Mouse (Mus musculus) urinary bladder, postnatal 25 days (tissue): ENCODE data around the gene Hist1h2ag.

ENCODE experiments used
- DNase-seq: peaks from one replicate; pipeline ENCODE4 v3.0.0; 2022; ENCODE audit warnings: low spot score

Gene Hist1h2ag

DNA sequence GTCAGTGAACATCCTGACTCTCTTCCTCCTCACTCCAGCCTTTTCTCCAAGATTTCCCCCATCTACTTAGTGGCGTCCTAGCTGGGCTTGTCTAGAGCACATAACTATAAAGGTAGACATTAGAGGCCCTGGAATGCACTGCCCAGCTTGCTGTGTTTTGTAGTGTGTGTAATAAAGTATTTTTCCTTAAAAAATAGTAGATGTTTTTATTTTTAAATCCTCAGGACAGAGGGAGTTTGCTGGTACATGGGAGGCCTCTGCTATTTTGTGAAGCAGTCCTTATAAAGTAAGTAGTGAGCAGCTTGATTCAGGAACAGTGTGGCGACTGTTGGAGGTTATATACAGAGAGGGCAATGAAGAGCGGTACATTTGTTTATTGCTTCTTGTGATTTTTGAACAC lies 34.0 kb downstream of the Hist1h2ag start:
- no peak for DNase-seq

- no peak for DNase-seq
Measured at GRCm38 (mm10) chr13:22007872-22008271, 34.9 kb downstream of the Hist1h2ag start.

GRCm38 (mm10) chr13:22007121-22007510 lies 35.6 kb downstream of the Hist1h2ag start:
- DNase-seq: no peak

GRCm38 (mm10) chr13:22006334-22007120 lies 36.2 kb downstream of the Hist1h2ag start:
- no peak for DNase-seq

DNA sequence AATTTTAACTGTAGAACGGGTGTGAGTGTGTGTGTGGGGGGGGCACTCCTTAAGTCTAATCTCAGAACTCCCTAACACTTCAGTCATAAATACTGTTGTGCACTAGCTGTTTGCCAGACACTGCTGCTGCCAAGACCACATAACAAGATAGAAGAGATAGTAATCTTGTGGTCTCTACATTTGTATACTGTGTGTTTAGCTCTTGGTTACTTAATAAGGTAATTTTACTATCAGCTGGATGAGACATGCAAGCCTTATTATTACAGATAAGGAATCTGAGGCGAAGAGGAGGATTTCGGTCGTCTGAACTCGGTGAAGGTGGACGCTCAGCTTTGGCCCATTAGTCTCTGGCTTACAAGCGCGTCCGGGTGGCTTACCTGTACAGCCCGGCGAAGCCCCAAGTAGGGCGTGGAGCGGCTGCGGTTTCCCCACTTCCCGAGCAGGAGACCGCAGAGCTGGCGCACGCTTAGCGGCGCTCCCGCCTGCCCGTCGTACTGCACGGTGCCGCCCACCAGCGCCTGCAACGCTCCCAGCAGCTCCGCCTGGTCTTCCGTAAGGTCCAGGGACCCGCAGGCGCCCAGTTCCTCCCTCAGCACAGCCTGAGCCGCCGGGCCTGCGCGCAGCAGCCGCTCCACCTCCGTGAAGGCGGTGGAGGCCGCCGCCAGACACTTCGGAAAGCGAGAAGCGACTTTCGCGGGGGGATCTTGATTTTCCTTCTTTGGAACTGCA lies 37.0 kb downstream of the Hist1h2ag start:
- DNase-seq: no peak

DNA sequence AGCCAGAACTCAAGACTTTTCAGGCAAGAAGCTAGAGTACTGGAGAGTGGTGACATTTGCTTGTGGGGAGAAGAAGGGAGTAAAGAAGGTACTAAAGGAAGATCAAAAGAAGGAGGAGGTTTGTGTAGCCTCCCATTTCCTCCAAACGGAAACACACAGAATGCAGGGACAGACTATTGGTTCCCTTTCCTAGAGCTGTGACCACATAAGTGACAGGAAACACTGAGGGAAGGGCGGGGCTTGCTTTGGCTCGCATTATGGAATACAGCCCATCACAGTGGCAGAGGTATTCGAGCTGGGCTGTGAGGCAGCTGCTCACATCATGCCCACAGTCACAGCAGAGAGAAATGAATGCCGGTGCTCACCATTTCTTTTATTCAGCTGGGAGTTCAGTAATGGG lies 40.9 kb downstream of the Hist1h2ag start:
- DNase-seq: no peak

- DNase-seq: no peak
Measured at GRCm38 (mm10) chr13:22001346-22001745, 41.4 kb downstream of the Hist1h2ag start.

DNA sequence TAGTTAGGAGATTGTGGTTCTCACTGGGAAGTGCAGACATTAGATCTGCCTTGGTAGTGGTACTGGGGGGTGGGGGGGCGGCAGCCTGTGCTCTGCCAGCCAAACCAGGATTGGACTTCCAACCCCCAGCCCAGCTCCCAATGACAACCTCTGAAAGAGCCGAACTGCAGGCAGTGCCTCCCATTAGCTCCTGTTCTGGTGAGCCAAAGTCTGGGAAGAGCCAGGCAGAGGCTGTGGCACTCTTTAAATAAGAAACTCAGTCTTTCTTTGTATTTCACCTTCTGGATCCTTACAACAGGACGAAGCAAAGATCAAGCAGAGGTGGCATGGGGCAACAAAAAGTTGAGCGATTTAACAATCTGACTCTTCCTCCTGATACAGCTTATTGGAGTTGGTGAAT lies 43.6 kb downstream of the Hist1h2ag start:
- no peak for DNase-seq

GRCm38 (mm10) chr13:21998412-21998811 lies 44.3 kb downstream of the Hist1h2ag start:
- DNase-seq: no peak

GRCm38 (mm10) chr13:21997821-21998220 lies 44.9 kb downstream of the Hist1h2ag start:
- no peak for DNase-seq

DNA sequence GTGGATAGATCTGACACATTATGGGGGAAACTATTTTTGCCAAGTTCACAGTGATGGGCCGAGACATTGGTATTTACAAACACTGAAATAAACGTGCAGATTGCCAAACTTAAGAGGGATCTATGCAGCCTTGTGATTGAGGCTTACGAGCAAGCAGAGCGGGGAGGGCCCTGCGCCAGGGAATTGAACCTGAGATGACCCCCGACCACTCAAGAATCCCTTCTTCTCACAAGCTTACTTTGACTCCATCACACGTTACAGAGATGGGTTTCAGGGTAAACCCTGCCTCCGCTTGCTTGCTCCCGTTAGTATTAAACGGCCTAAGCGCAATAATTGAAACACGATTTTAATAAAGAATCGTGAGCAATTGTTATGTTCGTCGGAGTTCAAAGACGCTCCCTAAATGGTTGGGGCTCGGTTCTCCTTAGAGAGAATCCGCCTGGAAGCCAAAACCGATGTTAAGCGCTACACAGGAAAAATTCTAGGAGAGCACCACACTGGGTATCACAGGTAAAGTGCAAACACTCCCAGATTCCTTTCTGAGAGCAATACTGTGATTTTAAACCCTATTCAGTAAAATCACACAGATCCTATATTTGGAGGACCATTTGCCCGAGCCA lies 45.4 kb downstream of the Hist1h2ag start:
- no peak for DNase-seq

DNA sequence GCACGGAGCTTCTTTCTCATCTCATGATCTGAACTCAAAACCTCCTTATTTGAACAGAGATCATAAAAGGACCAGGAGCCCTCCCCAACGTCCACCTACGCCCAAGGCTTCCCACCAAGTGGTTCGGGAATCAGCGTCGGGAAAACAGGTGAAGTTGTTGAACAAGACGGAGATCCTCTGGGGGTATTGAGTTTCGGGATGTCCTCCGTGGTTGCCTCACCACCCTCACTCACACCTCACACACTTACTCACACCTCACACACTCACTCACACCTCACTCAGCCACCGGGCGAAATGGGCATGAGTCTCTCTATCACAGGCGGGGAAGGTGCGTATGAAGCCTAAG lies 45.9 kb downstream of the Hist1h2ag start:
- no peak for DNase-seq

- no peak for DNase-seq
Measured at GRCm38 (mm10) chr13:21996101-21996839, 46.5 kb downstream of the Hist1h2ag start.

DNA sequence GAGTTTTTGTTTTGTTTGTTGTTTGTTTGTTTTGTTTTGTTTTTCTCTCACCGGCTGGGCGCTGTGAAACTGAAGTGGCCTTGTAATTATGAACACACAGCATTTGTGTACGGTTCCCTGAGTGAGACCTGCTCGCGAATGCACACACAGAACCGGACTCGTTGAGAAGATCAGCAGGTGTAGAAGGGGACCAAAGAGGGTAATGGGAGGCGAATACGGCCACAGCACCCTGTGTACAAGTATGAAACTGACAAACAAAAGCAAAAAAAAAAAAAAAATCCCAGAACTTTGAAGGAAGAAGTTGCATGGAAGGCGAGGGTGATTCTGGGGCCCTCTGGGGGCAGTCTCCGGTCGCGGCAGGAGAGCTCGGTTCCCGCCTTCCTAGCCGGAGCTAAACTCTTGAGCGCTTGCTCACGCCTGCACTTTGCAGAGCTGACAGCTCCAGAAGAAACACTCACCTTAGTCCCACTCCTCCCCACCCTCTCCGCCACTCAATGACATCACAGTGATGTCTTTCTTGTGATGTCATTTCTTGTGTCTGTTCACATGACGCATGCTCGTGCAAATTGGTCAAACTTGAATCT lies 47.3 kb downstream of the Hist1h2ag start:
- no peak for DNase-seq

DNA sequence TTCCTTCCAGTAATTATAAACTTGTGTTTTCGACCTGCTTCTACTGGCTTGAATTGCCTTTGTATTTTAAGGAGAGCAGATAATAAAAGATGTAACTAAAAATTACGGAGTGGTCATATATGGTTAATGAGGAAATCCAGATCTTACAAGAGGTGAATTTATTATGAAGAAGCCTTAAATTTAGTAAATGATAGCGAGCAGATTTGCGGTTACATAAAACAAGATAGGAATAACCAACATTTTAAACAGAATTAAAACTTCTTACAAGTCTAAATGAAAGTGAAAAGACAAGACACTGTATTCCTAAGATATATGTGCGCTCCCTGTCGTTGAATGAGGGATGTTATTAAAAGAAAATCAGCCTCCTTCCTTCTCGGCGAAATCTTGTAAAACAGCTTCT lies 47.8 kb downstream of the Hist1h2ag start:
- DNase-seq: no peak

- no peak for DNase-seq
Measured at GRCm38 (mm10) chr13:21993957-21994738, 48.6 kb downstream of the Hist1h2ag start.

- DNase-seq: no peak
Measured at GRCm38 (mm10) chr13:21992550-21992949, 50.2 kb downstream of the Hist1h2ag start.
